Mouse (Mus musculus) c-Kit-positive CD71-positive TER-119-positive erythroid progenitor cells, embryonic 14.5 days (primary cell): Measurements from ENCODE around the gene Rgs7.

Experiments
- DNase-seq: peaks from one replicate; pipeline ENCODE4 v3.0.0-alpha.2; 2013; ENCODE audit warnings: low spot score

Rgs7 gene

GRCm38 (mm10) chr1:175028267-175028666 lies 464.0 kb downstream of the Rgs7 start:
- DNase-seq = no peak

GRCm38 (mm10) chr1:175025781-175026309 lies 466.5 kb downstream of the Rgs7 start:
- no peak for DNase-seq

DNA sequence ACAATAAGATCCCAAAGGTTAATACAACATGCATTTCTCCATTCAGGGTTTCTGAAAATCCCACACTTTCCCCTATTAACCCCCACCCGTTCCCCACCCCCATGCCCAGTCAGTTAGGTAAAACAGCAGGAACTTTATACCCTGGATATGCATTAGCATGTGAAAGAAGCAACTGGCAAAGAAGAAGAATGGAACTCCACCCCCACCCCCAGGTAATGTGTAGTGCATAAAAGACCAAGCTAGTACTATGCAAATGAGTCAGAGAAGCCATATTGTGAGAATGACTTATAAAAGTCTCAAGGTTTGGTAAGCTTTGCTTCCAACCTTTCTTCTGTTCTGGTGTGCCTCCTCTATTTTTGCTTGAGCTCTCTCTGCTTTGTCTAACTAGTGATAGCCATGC lies 468.2 kb downstream of the Rgs7 start:
- DNase-seq = no peak
